Mouse (Mus musculus) CH12F3 (cell line): Measurements from ENCODE around the gene Stxbp4.

Experiments used
- in situ Hi-C: fragments of 300-500 bp; cut with MboI; formaldehyde crosslinking; loops from 2 replicates; pipeline ENCODE4 v1.14.3; 2020; ENCODE audit warnings: low sequenced_read_pairs

The Stxbp4 gene

GRCm38 (mm10) chr11:90570646-90571259, 67.1 kb downstream of the Stxbp4 start:
- in situ Hi-C loops = no loop called here

DNA sequence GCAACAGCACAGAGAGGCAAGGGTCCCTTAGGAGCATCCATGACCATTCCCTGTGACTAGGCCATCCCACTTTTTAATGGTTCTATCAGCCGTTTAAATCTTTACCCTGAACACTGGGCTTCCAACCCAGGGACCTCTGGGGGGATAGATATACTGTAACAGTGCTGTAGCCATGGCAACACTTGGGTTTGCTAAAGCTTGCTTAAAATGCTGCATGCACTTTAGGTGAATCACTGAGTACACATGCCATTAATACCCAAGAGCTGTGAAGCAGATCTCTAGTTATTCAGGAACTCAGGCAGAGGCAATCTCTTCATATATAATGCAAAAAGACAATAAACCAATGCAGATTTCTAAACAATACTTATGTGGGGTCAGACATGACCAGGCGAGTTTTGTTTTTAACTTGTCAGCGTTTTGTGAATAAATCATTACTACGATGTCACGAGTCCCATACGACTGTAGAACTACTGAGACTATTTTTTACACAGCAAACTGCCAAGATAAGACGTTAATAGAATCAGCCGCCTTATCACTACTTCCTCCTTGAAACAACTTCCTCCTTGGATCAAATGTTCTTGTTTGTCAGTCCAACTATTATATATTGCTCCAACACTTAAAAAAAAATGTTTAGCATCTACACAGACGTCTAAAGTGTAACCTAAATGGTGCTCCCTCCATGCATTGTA, 79.4 kb downstream of the Stxbp4 start:
- in situ Hi-C loops = no loop called here

DNA sequence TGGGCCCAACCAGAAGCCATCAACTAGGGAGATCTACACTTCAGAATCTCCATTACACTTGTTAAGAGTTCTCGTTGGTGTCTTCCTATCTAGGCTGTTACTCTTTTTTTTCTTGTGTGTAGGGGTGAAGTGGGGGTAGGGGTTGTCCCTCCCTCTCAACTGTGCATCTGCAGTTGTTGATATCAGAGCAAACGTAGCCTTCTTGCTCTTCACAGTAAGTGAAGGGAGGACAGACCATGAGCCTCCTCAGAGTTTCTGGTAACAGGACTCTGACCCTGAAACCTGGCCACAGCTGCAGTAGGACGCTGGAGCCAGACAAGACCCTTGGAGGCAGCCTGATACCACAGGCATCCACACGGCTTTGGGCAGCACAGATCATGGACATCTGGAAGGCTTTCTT, 81.4 kb downstream of the Stxbp4 start:
- in situ Hi-C loops = no loop called here

- in situ Hi-C loops = no loop called here
Measured at GRCm38 (mm10) chr11:90553963-90554362, 83.9 kb downstream of the Stxbp4 start.

DNA sequence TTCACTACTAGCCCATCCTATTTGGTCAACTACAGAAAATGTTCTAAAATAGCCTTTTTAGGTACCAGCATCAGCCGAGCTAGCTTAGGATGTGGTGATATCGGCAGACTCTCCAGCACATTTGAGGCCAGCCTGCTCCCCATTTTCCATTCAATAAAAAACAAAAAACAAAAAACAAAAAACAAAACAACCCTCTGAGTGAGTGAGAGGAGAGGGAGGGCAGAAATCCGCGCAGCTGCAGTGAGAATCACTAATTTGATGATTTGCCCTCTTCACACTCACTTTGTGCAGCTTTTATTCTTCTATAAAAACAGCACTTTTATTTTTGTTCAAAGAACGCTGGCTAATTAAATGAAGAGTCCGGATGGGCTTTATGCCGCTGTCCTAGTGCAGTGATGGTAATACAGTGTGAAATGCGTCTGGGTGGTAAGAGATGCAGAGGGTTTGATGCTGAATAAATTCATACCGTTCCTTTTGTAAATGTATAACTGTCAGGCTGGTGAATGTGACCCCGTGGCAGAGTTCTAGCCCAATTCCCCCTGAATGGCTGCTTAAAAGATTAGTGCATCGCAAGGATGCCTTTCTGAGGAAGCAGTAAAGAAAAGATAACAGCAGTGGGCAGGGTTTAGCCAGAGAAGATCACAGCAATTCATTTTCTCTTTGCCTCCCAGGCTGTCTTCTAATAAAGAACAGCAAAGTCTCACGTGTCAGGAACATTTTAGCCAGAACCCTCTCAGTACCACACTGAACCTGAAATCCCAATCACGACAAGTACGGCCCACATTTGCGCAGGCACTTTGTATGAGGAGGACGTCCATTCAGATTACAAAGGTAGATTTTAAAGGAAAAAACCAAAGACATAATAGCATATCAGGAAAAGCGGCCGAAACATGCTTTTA, 85.3 kb downstream of the Stxbp4 start:
- in situ Hi-C loops = no loop called here

DNA sequence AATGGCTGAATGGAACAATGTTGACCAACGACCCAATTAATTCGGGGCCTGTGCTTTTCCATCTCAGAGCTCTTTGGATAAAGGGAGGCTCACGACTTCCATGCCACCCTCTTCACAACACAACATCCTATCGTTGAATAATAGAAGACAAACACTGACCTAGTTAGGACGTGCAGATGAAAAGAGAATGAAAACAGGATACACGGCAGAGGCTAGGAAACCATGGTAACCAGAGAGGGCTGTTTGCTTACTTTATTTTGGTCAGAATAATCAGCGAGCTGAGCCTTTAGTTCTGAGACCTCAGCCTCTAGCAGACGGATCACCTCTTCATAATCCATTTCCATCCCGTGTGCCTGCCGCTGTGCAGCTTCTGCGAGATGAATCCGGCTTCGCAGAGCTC, 89.3 kb downstream of the Stxbp4 start:
- in situ Hi-C loops = no loop called here

- in situ Hi-C loops = no loop called here
Measured at GRCm38 (mm10) chr11:90538636-90539263, 99.1 kb downstream of the Stxbp4 start.

DNA sequence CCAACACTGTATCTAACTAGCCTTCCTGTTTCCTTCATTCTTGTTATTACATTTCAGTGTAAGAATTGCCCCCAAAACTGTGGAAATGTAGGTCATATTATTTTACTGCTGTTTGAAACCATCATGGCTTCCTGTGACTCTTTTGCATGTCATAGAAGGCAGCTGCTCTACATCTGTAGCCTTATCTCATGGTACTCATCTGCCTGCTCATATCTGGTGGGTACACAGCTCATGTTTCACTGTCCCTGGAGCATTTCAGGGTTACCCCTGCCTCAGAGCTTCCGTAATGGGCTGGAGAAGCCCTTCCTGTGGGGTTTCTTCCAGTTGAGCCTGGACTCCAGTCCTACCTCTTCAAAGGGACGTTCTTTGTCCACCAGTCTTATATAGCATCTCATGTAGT, 112.6 kb downstream of the Stxbp4 start:
- in situ Hi-C loops = no loop called here

GRCm38 (mm10) chr11:90521040-90521439, 116.8 kb downstream of the Stxbp4 start:
- in situ Hi-C loops = no loop called here

DNA sequence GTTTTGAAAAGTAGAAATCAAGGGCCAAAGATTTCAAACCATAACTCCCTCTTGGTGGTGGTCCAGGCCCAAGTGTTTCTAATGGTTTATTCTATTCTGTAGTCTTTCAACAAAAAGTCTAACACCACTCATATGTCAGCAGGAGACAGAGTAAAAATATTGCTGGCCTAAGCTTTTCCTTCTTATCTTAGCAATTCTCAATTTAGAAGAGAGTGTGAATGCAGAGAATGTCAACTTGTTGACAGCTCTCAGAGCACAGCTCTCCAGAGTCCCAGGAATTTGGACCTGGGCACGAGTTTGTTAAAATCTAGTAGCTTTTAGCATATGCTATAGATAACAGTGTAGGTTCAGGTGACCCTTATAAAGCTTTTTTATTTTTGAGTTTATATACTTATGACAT, 120.1 kb downstream of the Stxbp4 start:
- in situ Hi-C loops = no loop called here

DNA sequence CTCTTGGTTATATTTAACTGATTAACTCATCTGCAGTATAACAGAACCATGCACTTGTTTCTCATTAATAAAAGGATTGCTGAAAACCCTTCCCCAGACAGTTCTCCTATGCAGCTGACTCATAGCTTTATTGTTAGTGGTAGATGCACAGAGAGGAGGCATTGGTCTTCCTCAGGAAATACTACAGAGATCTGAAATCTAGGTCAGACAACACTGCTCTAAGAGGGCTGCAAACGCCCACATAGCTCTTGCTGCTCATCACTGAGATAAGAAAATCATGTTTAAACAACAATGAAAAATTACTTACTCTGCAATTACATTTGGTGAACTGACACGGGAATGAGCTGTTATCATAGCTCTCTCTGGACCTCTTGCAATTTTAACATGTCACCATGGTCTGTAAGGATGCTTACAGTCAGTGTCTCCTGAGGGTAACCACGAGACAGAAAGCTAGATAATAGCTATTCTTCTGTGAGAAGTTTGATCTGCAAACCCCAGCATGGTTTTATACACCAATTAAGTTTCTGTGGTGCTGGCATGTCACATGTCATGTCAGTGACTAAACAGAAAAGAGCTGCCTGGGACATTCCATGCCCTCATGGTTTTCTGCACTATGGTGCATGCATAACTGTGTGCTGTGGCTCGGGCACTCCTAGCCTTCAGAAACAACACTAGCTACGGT, 125.2 kb downstream of the Stxbp4 start:
- in situ Hi-C loops = no loop called here

DNA sequence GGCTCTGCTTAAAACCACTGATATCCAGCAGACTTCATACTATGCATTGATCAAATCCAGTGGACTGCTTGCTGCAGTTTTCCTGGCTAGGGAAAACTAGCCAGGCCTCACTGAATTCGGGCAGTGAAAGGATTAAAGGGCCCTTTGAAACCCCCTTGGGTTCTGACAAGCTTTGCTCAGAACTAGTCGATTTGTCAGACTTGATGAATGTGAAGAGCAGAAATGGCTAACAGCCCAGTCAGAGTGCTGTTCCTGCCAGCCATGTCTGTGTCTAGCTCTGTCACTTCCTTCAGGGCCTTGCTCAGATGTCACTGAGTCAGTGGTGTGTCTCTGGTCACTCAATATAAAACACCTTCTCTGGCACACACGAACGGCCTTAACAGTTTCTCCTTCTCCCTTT, 136.0 kb downstream of the Stxbp4 start:
- in situ Hi-C loops = no loop called here

DNA sequence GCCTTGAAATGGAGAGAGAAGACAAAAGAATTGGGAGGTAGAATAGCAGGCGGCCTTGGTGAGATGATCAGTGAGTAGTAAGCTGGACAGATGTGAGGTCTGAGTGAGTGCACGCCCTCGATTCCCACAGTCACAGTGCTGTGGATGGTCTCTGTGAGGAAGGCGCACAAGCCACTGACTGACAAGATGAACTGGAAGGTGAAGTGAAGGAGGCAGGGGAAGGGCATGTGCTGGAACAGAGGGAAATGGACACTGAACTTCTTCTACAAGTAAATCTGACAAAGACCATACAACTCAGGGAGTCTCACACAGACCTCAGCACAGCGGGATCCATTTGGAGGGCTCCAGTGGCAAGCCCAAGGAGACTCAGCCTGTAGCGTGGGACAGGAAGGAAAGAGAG, 138.0 kb downstream of the Stxbp4 start:
- in situ Hi-C loops = no loop called here

DNA sequence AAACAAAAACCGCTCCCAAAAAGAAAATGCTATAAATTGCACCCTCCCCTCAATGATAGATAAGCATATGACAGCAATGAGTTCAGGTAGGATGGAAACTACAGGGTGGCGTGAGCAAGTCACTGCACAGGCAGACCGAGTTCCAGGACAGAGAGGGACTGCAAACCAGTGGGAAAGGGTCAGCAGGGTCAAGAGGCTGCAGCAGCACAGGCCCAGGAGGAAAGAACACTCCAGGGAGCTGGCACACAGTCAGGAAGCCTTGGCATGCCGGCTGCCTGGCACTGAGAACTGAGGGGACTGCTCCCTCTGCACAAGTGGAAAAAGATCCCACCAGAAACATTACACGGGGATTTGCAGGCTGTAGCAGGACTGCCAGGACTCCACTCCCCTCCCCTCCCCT, 139.4 kb downstream of the Stxbp4 start:
- in situ Hi-C loops = no loop called here

- in situ Hi-C loops = no loop called here
Measured at GRCm38 (mm10) chr11:90494981-90495380, 142.9 kb downstream of the Stxbp4 start.

GRCm38 (mm10) chr11:90492511-90492910, 145.4 kb downstream of the Stxbp4 start:
- in situ Hi-C loops = no loop called here

DNA sequence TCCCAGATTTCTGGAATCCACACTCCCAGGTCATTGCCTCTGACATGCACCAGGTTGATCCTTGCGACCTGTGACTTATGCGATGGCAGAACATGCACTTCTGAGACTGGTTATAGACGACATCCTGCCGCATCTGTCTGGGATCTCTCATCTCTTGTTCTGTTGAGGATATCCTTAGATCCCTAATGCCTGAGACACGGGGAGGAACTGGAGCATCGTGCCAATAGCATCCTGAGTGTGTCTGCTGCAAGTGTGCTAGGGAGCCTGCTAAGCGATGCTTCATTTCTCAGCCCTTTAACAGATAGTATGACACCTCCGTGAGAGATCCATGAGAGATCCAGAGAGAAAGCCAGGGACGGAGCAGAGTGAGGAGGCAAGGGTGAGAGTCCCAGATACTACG, 148.7 kb downstream of the Stxbp4 start:
- in situ Hi-C loops = no loop called here

DNA sequence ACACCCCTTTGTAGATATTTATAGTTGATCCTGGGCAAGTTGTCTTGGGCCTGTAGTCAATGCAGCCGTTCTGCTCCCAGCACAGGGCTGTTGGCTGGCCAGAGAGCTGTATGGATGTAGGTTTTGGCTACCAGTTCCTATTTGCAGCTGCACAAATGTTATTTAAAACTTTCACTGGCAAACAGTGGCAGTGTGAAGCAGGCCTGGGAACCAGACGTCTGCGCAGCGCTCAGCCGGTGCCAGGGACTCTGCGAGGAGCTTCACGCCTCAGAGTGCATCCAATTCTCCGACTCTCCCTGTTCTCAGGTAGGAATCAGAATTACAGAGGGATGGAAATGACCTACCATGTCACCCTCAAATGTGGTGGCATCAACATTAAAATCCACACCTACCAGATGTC, 150.2 kb downstream of the Stxbp4 start:
- in situ Hi-C loops = no loop called here

DNA sequence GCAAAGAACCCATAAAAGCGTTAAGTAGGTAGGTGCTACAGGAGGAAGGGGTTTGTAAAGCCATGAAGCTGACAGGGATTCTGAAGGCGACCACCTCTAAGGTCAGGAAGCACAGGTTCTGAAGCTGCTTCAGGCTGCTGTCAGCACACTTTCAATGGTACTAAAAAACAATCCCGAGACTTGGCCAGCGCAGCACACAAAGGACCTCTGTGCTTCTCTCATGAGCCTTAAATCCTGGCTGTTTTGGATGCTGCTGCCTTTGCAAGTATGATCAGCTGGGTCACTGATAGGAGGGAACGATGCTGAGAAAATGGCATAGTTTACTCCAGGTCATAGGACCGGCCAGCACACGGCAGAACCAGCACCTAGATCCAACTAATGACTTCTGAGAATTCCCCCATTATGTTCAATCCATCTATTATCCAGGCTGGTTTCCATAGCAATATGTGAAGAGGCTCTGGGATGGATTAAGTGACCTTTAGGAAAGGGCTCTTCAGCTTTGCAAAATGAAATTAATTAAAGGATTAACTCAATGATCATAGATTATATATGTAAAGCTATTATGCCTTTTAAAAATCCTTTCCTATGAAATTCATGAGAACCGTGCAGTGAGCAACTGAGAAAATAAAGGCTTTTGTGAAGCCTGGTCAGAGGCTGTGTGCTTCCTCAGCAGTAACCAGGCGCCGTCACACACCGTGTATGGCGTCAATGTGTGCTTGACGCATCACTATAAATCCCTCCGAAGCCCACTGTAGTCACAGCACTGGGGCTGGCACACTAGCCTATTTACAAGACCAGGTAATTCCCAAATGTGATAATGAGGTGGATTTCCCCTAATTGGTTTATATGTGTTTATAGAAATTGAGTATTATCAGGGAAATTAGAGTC, 152.9 kb downstream of the Stxbp4 start:
- in situ Hi-C loops = no loop called here

DNA sequence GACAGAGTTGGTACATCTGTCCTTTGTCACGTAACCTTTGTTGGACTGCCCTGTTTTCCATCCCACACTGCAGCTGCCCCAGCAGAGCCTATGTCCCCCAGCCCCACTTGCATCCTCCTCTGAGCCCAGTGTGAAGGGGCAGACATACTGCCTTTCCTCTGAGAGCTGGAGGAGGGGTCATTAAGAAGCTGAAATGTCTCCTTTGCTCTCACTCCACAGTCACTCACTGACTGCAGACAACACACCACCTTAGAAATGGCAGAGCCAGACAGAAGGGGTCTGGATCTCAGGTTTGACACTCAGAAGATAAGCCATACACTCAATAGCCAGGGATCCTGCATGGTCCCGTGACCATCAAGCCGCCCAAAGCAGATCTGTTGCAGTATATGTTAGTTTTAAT, 154.1 kb downstream of the Stxbp4 start:
- in situ Hi-C loops = no loop called here
